ENCODE assay signal across 15 mouse cellular contexts in genomic region chr3:69397733-69398132, GRCm38 (mm10).
DNase-seq lines count a peak whose midpoint lies in the region; ATAC-seq and TF ChIP-seq lines count a peak whose summit lies in the region.
"Had no signal": no experiment of that assay in that cellular context is flagged by ENCODE, and none has a peak within 500 bp of the region (broad histone marks: within the 10 kb centered on the region; RNA-seq: fewer than 3 reads in every experiment).

No protein-coding gene starts in this region.

- TF ChIP-seq POLR2A in liver, adult 2 months (IDR thresholded peaks at IDR 0.05; ENCODE audit: extremely low read depth, insufficient read depth, low read length): no peak
- TF ChIP-seq POLR2A in ES-Bruce4 (IDR thresholded peaks at IDR 0.05; ENCODE audit: insufficient read depth, low read length): no peak
- no peak for TF ChIP-seq POLR2A in embryonic fibroblast, embryonic 13.5 days (IDR thresholded peaks at IDR 0.05; ENCODE audit: low read depth, low read length)

- no peak overlapping the region for H3K9ac ChIP-seq in liver, adult 2 months (ENCODE audit: low read depth, low read length)
- no peak overlapping the region for H3K9ac ChIP-seq in liver, embryonic 12.5 days
- no peak overlapping the region for H3K9ac ChIP-seq in ES-Bruce4 (ENCODE audit: low read depth, poor library complexity, severe bottlenecking)
- H3K9ac ChIP-seq: embryonic facial prominence, embryonic 13.5 days; liver, embryonic 15.5 days; midbrain, embryonic 12.5 days; neural tube, embryonic 13.5 days had no signal

- no peaks in the 10 kb centered on the region for H3K9me3 ChIP-seq in liver, embryonic 12.5 days (replicated peaks)
- no peaks in the 10 kb centered on the region; the same call in 1 of the 2 replicates for H3K9me3 ChIP-seq in ES-Bruce4 (replicated peaks; ENCODE audit: control insufficient read depth, insufficient read depth, low read length, poor library complexity, severe bottlenecking)
- H3K9me3 ChIP-seq: liver, embryonic 15.5 days; midbrain, embryonic 12.5 days; neural tube, embryonic 13.5 days had no signal

- TF ChIP-seq CTCF in liver, adult 2 months (IDR thresholded peaks at IDR 0.05; ENCODE audit: low read depth, low read length): peak; percentile 57
- TF ChIP-seq CTCF in ES-Bruce4 (IDR thresholded peaks at IDR 0.05; ENCODE audit: low read depth, low read length): peak; percentile 77
- peak; percentile 9; the same call in 1 of the 2 replicates for TF ChIP-seq CTCF in embryonic fibroblast, embryonic 13.5 days (IDR thresholded peaks at IDR 0.05; ENCODE audit: borderline replicate concordance, insufficient read depth, low read length)

- peaks cover 3% of the 10 kb centered on the region; the same call in 1 of the 2 replicates for H3K4me1 ChIP-seq in liver, adult 2 months (ENCODE audit: control insufficient read depth, insufficient read depth, low read length)
- no peaks in the 10 kb centered on the region for H3K4me1 ChIP-seq in liver, embryonic 12.5 days
- H3K4me1 ChIP-seq in ES-Bruce4 (ENCODE audit: control insufficient read depth, insufficient read depth, low read length): no peaks in the 10 kb centered on the region
- no peaks in the 10 kb centered on the region for H3K4me1 ChIP-seq in embryonic fibroblast, embryonic 13.5 days (ENCODE audit: control insufficient read depth, insufficient read depth, low read length)
- H3K4me1 ChIP-seq: embryonic facial prominence, embryonic 13.5 days; liver, embryonic 15.5 days; midbrain, embryonic 12.5 days; neural tube, embryonic 13.5 days had no signal

- no peak for ATAC-seq in liver, embryonic 12.5 days
- ATAC-seq: hindbrain, embryonic 16.5 days had no signal

- DNase-seq in cerebellum, postnatal 14 days: peak; percentile 33 to 57
- no peak for DNase-seq in cerebellum, postnatal 4 days (ENCODE audit: low spot score in 2 of 2)
- DNase-seq in liver, adult 2 months (ENCODE audit: extremely low read depth, low read depth, low spot score): no peak
- DNase-seq in ovary, postnatal 10 days (ENCODE audit: low spot score): no peak
- no peak for DNase-seq in layer of hippocampus, adult 11-12 months (ENCODE audit: low spot score)
- DNase-seq: cerebellum, adult 11-12 months had no signal

- WGBS in liver, adult 2 months: 75% methylated on average over 5 of the region's 5 CpGs
- WGBS in liver, embryonic 12.5 days (ENCODE audit: insufficient replicate concordance): 60% methylated on average over 5 of the region's 5 CpGs

- no peak overlapping the region for H3K4me2 ChIP-seq in liver, embryonic 12.5 days
- H3K4me2 ChIP-seq: embryonic facial prominence, embryonic 13.5 days; heart, embryonic 11.5 days; liver, embryonic 15.5 days; midbrain, embryonic 12.5 days; neural tube, embryonic 13.5 days had no signal

- H3K36me3 ChIP-seq in liver, adult 2 months (ENCODE audit: control insufficient read depth, insufficient read depth, low read length): no peaks in the 10 kb centered on the region
- no peaks in the 10 kb centered on the region for H3K36me3 ChIP-seq in liver, embryonic 12.5 days
- H3K36me3 ChIP-seq in ES-Bruce4 (ENCODE audit: control insufficient read depth, insufficient read depth, low read length, poor library complexity, severe bottlenecking): no peaks in the 10 kb centered on the region
- H3K36me3 ChIP-seq: embryonic facial prominence, embryonic 13.5 days; liver, embryonic 15.5 days; midbrain, embryonic 12.5 days; neural tube, embryonic 13.5 days had no signal

- no peak for TF ChIP-seq EP300 in ES-Bruce4 (IDR thresholded peaks at IDR 0.05; ENCODE audit: insufficient read depth, low read depth, low read length)

- H3K79me2 ChIP-seq in liver, adult 2 months (ENCODE audit: control insufficient read depth, insufficient read depth, low read length): 0 out of 2 replicates have a peak, but pooled peaks cover 3% of the 10 kb centered on the region

- no peaks in the 10 kb centered on the region for H3K27me3 ChIP-seq in liver, adult 2 months (ENCODE audit: control insufficient read depth, insufficient read depth, low read length)
- no peaks in the 10 kb centered on the region for H3K27me3 ChIP-seq in liver, embryonic 12.5 days (replicated peaks)
- no peaks in the 10 kb centered on the region for H3K27me3 ChIP-seq in ES-Bruce4 (ENCODE audit: control insufficient read depth, insufficient read depth, low read length, poor library complexity, severe bottlenecking)
- H3K27me3 ChIP-seq: embryonic facial prominence, embryonic 13.5 days; liver, embryonic 15.5 days had no signal

- H3K4me3 ChIP-seq in liver, adult 2 months (ENCODE audit: insufficient read depth, low read depth, low read length): no peak overlapping the region
- no peak overlapping the region for H3K4me3 ChIP-seq in liver, embryonic 12.5 days
- no peak overlapping the region for H3K4me3 ChIP-seq in ES-Bruce4 (ENCODE audit: low read depth, low read length)
- no peak overlapping the region for H3K4me3 ChIP-seq in embryonic fibroblast, embryonic 13.5 days (ENCODE audit: insufficient read depth, low read length)
- H3K4me3 ChIP-seq: embryonic facial prominence, embryonic 13.5 days; liver, embryonic 15.5 days; midbrain, embryonic 12.5 days; neural tube, embryonic 13.5 days had no signal

- no peak overlapping the region for H3K27ac ChIP-seq in liver, adult 2 months (replicated peaks; ENCODE audit: insufficient read depth, low read depth, low read length)
- no peak overlapping the region for H3K27ac ChIP-seq in liver, embryonic 12.5 days
- no peak overlapping the region for H3K27ac ChIP-seq in ES-Bruce4 (ENCODE audit: insufficient read depth, low read length)
- H3K27ac ChIP-seq in embryonic fibroblast, embryonic 13.5 days (ENCODE audit: insufficient read depth, low read length): no peak overlapping the region
- H3K27ac ChIP-seq: embryonic facial prominence, embryonic 13.5 days; liver, embryonic 15.5 days; midbrain, embryonic 12.5 days; neural tube, embryonic 13.5 days had no signal

Comparison
In these comparisons a context has a peak if more than half of its experiments do, and no peak if none do; other contexts are left out.
1. DNase-seq: peak in cerebellum, postnatal 14 days (2 of 2); none in cerebellum, postnatal 4 days (0 of 2), liver, adult 2 months (single experiment), ovary, postnatal 10 days (single experiment) and layer of hippocampus, adult 11-12 months (single experiment).
2. CTCF ChIP-seq: peak in every context shown above with its lines; median percentile 77 in ES-Bruce4; 57 in liver, adult 2 months; 9 in embryonic fibroblast, embryonic 13.5 days.